In the genomic region with DNA sequence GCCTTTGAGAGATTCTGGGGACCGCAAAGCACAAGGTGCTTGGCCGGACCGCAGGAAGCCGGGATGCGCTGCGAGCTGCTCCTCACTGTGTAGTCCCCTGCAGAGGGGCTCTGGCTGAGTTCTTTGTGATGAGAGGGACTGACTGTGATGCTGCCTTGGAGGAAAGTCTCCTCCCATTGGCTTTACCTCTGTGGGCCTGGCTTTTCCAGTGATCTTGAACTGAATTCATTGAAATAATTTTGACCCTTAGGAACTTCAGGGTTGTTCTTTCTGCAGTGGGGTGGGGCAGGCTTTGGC, we compare ENCODE assay signal across 11 mouse cellular contexts. TPM values are rescaled to one million over a fixed set of nuclear protein-coding genes. Genes with fewer than 3 reads are reported as not detected.
DNase-seq lines count a peak whose midpoint lies in the region; ATAC-seq and TF ChIP-seq lines count a peak whose summit lies in the region.
"Had no signal": no experiment of that assay in that cellular context is flagged by ENCODE, and none has a peak within 500 bp of the region (broad histone marks: within the 10 kb centered on the region; RNA-seq: fewer than 3 reads in every experiment).

No protein-coding gene starts in this region.

- peak overlapping the region; percentile 93 for H3K4me3 ChIP-seq in gastrocnemius, adult 2 months
- H3K4me3 ChIP-seq in lung, embryonic 16.5 days (ENCODE audit: low read length) = peak overlapping the region; percentile 61
- H3K4me3 ChIP-seq in intestine, postnatal 0 days (ENCODE audit: low read depth, low read length) = peak overlapping the region; percentile 78; the same call in 1 of the 2 replicates
- H3K4me3 ChIP-seq in stomach, embryonic 15.5 days (replicated peaks) = peak overlapping the region; percentile 72

- no peak for DNase-seq in gastrocnemius, adult 2 months
- DNase-seq in gastrocnemius, postnatal 10 days = no peak
- no peak for DNase-seq in lung, postnatal 4 days
- no peak for DNase-seq in cerebellum, postnatal 25 days
- DNase-seq: B cell, adult 2 months; embryo, embryonic 11 days had no signal

- peak overlapping the region; percentile 83 for H3K4me2 ChIP-seq in lung, embryonic 16.5 days (ENCODE audit: low read depth, low read length)
- peak overlapping the region; percentile 92 for H3K4me2 ChIP-seq in intestine, postnatal 0 days (replicated peaks; ENCODE audit: low read depth)
- H3K4me2 ChIP-seq in stomach, embryonic 15.5 days = peak overlapping the region; percentile 98

- H3K9me3 ChIP-seq in lung, embryonic 16.5 days (ENCODE audit: control insufficient read depth, low read length) = no peaks in the 10 kb centered on the region
- no peaks in the 10 kb centered on the region for H3K9me3 ChIP-seq in intestine, postnatal 0 days (ENCODE audit: control insufficient read depth)
- no peaks in the 10 kb centered on the region for H3K9me3 ChIP-seq in stomach, embryonic 15.5 days
- H3K9me3 ChIP-seq: megakaryocyte, embryonic 14.5 days had no signal

- WGBS in lung, embryonic 16.5 days = 53% methylated on average over 6 of the region's 6 CpGs
- WGBS in intestine, postnatal 0 days = 67% methylated on average over 6 of the region's 6 CpGs
- 60% methylated on average over 6 of the region's 6 CpGs for WGBS in stomach, embryonic 15.5 days

- TF ChIP-seq CTCF in gastrocnemius, adult 2 months (IDR thresholded peaks at IDR 0.05) = no peak
- no peak for TF ChIP-seq CTCF in intestine, postnatal 0 days (IDR thresholded peaks at IDR 0.05; ENCODE audit: low read depth)

- H3K9ac ChIP-seq in lung, embryonic 16.5 days (ENCODE audit: low read length) = peak overlapping the region; percentile 75
- peak overlapping the region; percentile 83; the same call in 1 of the 2 replicates for H3K9ac ChIP-seq in intestine, postnatal 0 days (ENCODE audit: low read depth, low read length)
- no peak overlapping the region for H3K9ac ChIP-seq in stomach, embryonic 15.5 days

- H3K36me3 ChIP-seq in lung, embryonic 16.5 days (ENCODE audit: control insufficient read depth, insufficient read depth, low read length) = no peaks in the 10 kb centered on the region
- no peaks in the 10 kb centered on the region for H3K36me3 ChIP-seq in intestine, postnatal 0 days (ENCODE audit: control insufficient read depth, insufficient read depth)
- no peaks in the 10 kb centered on the region for H3K36me3 ChIP-seq in stomach, embryonic 15.5 days

- ATAC-seq in lung, embryonic 16.5 days (ENCODE audit: low read depth) = no peak
- ATAC-seq in intestine, postnatal 0 days = no peak
- ATAC-seq in stomach, embryonic 15.5 days (ENCODE audit: insufficient read depth, low FRiP score, low read depth) = no peak
- no peak for ATAC-seq in inflammation-experienced regulatory T-cells, adult 6 months

- intact Hi-C loops in gastrocnemius, adult 2 months (cut with DNase I) = loop anchor here (2.0 to 5.0 kb wide), 2 partner anchors 42 to 100 kb away; no protein-coding TSS in a partner anchor

- no peaks in the 10 kb centered on the region for H3K27me3 ChIP-seq in lung, embryonic 16.5 days (ENCODE audit: control insufficient read depth, insufficient read depth, low read depth, low read length)
- no peaks in the 10 kb centered on the region for H3K27me3 ChIP-seq in intestine, postnatal 0 days (replicated peaks; ENCODE audit: control insufficient read depth, insufficient read depth, low read length)
- H3K27me3 ChIP-seq in stomach, embryonic 15.5 days (replicated peaks) = no peaks in the 10 kb centered on the region

- peak overlapping the region; percentile 96 for H3K27ac ChIP-seq in gastrocnemius, adult 2 months
- H3K27ac ChIP-seq in lung, embryonic 16.5 days (ENCODE audit: low read length) = peak overlapping the region; percentile 62; the same call in 1 of the 2 replicates
- H3K27ac ChIP-seq in intestine, postnatal 0 days (ENCODE audit: low read depth, low read length) = peak overlapping the region; percentile 82; the same call in 1 of the 2 replicates
- H3K27ac ChIP-seq in stomach, embryonic 15.5 days = no peak overlapping the region

- peaks cover 13% of the 10 kb centered on the region for H3K4me1 ChIP-seq in lung, embryonic 16.5 days (replicated peaks; ENCODE audit: control insufficient read depth, insufficient read depth, low read length)
- H3K4me1 ChIP-seq in intestine, postnatal 0 days (replicated peaks; ENCODE audit: control insufficient read depth, insufficient read depth, low read length) = peaks cover 4% of the 10 kb centered on the region; the same call in 1 of the 2 replicates
- peaks cover 19% of the 10 kb centered on the region for H3K4me1 ChIP-seq in stomach, embryonic 15.5 days

RNA-seq across cellular contexts. Expression of a gene that starts 1.6 kb away (rescaled TPM):
- 100 to 1,000 TPM; 124 to 136 TPM for total RNA-seq in gastrocnemius, adult 2 months (2021)
- 10 to 100 TPM; 41.4 to 50.9 TPM for total RNA-seq in gastrocnemius, postnatal 10 days (2021)
- polyA plus RNA-seq in lung, embryonic 16.5 days (2015; fragmentation: Nextera tagmentation; extraction: Ambion mirVana) = 27.3 and 27.6 TPM in 2 replicates
- polyA plus RNA-seq in intestine, postnatal 0 days (2015; fragmentation: Nextera tagmentation; extraction: Ambion mirVana) = 13.0 and 13.6 TPM in 2 replicates
- polyA plus RNA-seq in stomach, embryonic 15.5 days (2015; fragmentation: Nextera tagmentation; extraction: Ambion mirVana) = 12.5 and 12.7 TPM in 2 replicates
- 1 to 10 TPM; 1.5 to 5.7 (median 1.7) TPM for polyA plus RNA-seq in inflammation-experienced regulatory T-cells, adult 6 months (2017; shearing (Covaris generic))
